Mouse (Mus musculus) ES-Bruce4 (cell line): ENCODE results near the gene Dnlz. TPM values are rescaled to one million over a fixed set of nuclear protein-coding genes. Genes with fewer than 3 reads are reported as not detected.

Experiments used
- H3K27ac ChIP-seq: 2 replicates; pipeline ENCODE4 v1.5.1; 2012; ENCODE audit warnings: low read length, inconsistent platforms; ENCODE audit not compliant: insufficient read depth
- H3K27me3 ChIP-seq: 2 replicates; pipeline ENCODE4 v1.6.1; 2012; ENCODE audit warnings: mild to moderate bottlenecking, low read length, inconsistent platforms; ENCODE audit not compliant: control insufficient read depth, poor library complexity, insufficient read depth, severe bottlenecking
- H3K36me3 ChIP-seq: 2 replicates; pipeline ENCODE4 v1.6.1; 2012; ENCODE audit warnings: inconsistent platforms, mild to moderate bottlenecking, low read length, moderate library complexity; ENCODE audit not compliant: control insufficient read depth, poor library complexity, insufficient read depth, severe bottlenecking
- H3K4me1 ChIP-seq: one replicate; pipeline ENCODE4 v1.8.1; 2011; ENCODE audit warnings: low read length; ENCODE audit not compliant: control insufficient read depth, insufficient read depth
- H3K4me3 ChIP-seq: 2 replicates; pipeline ENCODE4 v1.5.1; 2011; ENCODE audit warnings: low read depth, mild to moderate bottlenecking, low read length
- H3K9ac ChIP-seq: 2 replicates; pipeline ENCODE4 v1.6.1; 2012; ENCODE audit warnings: low read depth, mild to moderate bottlenecking, inconsistent platforms; ENCODE audit not compliant: poor library complexity, severe bottlenecking
- H3K9me3 ChIP-seq: replicated peaks from 2 replicates; pipeline ENCODE4 v1.6.1; 2012; ENCODE audit warnings: mild to moderate bottlenecking, low read length, inconsistent platforms; ENCODE audit not compliant: control insufficient read depth, poor library complexity, insufficient read depth, severe bottlenecking
- CTCF ChIP-seq: IDR thresholded peaks from one replicate; pipeline ENCODE4 v1.8.1; 2011; ENCODE audit warnings: low read depth, low read length
- EP300 ChIP-seq: IDR thresholded peaks from 2 replicates; pipeline ENCODE4 v1.6.1; 2011; ENCODE audit warnings: low read depth, low read length; ENCODE audit not compliant: insufficient read depth
- POLR2A ChIP-seq: IDR thresholded peaks from one replicate; pipeline ENCODE4 v1.8.1; 2011; ENCODE audit warnings: low read length; ENCODE audit not compliant: insufficient read depth
- polyA plus RNA-seq: library from polyadenylated mRNA; stranded (reverse); fragments of >200 nt; gene quantifications from 2 replicates; pipeline ENCODE4 v1.2.4, GENCODE M21; 2011; ENCODE audit warnings: low read depth; ENCODE audit not compliant: missing spikeins, insufficient read depth, insufficient read length

Dnlz gene
- polyA plus RNA-seq, 1 experiment, result 9.8 TPM

DNA sequence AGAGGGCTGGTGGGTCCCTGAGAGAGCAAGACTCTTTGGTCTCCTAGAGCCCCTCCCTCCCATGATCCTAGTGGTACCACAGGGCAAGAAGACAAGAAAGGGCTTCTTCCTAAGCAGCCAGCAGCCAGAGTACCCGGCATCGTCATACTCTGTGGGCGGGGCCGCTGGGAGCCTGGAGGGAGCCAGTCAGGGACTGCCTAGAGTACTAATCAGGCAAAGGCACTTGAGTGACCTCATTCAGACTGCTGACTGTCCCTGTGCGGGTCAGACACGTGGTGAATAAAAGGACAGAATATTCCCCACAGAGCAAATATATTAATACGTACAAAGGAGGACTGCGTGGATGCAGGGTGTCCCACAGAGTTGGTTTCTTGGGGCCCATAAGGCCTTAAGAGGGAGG, 22.5 kb downstream of the Dnlz start:
- no peaks in the 10 kb centered on the region for H3K4me1 ChIP-seq
- H3K36me3 ChIP-seq, result no peaks in the 10 kb centered on the region
- no peak overlapping the region for H3K27ac ChIP-seq
- H3K9me3 ChIP-seq, result no peaks in the 10 kb centered on the region
- no peak overlapping the region for H3K9ac ChIP-seq
- no peaks in the 10 kb centered on the region for H3K27me3 ChIP-seq
- TF ChIP-seq CTCF, result no peak
- TF ChIP-seq POLR2A, result no peak
- no peak for TF ChIP-seq EP300
- no peak overlapping the region for H3K4me3 ChIP-seq

DNA sequence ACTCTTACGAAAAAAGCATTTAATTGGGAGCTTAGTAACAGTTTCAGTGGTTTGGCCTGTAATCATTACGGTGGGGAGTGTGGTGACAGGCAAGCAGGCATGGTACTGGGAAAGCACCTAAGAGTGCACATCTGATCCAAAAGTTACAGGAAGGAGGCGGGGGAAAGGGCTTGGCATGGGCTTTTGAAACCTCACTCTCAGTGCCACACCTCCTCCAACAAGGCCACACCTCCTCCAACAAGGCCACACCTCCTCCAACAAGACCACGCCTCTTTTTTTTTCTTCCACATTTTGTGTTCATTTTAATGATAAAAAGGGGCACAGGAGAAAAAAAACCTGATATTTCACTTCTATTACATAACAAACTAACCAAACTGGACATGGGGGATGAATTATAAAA, 24.1 kb downstream of the Dnlz start:
- TF ChIP-seq POLR2A, result no peak
- TF ChIP-seq CTCF, result no peak
- TF ChIP-seq EP300, result no peak
- Histone ChIP-seq H3K4me3 (no peak overlapping the region), H3K9me3 (no peaks in the 10 kb centered on the region), H3K4me1 (no peaks in the 10 kb centered on the region), H3K36me3 (no peaks in the 10 kb centered on the region), H3K27me3 (no peaks in the 10 kb centered on the region), H3K27ac (no peak overlapping the region), H3K9ac (no peak overlapping the region)

DNA sequence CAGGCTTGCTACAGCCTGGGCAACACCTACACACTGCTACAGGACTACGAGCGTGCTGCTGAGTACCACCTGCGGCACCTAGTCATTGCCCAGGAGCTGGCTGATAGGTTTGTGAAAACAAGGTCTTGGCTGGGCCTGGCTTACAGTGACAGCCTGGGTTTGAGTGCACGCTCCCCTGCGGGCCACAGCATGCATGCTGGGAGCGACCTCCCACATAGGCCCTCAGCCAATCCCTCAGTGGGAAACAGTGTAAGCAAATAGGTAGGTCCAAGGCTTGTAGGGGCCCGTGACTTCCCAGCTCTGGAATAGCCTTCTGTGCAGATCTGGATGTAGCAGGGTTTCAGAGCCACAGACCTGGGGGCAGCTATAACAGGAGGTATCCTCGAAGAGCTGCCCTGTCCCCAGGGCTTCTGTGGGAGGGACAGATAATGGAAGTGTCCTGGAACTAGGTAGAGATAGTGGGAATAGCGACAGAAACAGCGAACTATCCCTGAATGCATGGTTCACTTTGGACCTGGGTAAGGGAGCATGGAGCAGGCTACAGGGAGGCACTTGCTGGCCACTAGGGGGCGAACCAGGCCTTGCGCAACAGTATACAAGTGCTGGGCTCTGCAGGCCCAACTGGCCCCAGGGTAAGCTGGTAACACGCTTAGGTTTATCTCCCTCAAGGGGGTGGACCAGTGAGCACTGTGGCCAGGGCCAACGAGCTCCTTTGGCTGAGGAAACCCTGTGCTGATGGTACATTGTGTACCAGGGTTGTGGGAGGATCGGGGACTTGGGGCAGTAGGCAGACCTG, 26.3 kb downstream of the Dnlz start:
- Histone ChIP-seq H3K4me1 (no peaks in the 10 kb centered on the region), H3K9ac (no peak overlapping the region), H3K4me3 (peak overlapping the region; percentile 22; the same call in 1 of the 2 replicates), H3K9me3 (no peaks in the 10 kb centered on the region), H3K27ac (no peak overlapping the region), H3K36me3 (no peaks in the 10 kb centered on the region), H3K27me3 (no peaks in the 10 kb centered on the region)
- peak; percentile 98 for TF ChIP-seq CTCF
- TF ChIP-seq EP300, result no peak
- TF ChIP-seq POLR2A, result no peak

DNA sequence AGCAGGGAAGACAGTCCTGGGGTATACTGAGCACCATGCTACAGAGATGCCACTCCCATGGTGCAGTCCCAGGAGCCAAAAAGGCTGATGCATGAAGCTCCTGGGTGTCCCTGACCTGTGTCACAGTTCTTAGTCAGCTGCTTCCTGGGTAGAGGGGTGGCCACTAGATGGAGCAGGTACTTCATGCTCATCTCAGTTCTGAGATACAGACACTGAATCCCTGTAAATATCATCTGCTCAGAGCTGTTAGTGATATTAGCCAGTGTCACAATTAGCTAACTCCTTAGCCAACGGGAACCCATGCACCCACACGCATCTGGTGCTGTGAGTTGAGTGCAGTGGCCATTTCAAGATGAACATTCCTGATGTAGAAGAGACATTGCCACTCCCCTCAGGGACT, 27.0 kb downstream of the Dnlz start:
- H3K36me3 ChIP-seq, result no peaks in the 10 kb centered on the region

DNA sequence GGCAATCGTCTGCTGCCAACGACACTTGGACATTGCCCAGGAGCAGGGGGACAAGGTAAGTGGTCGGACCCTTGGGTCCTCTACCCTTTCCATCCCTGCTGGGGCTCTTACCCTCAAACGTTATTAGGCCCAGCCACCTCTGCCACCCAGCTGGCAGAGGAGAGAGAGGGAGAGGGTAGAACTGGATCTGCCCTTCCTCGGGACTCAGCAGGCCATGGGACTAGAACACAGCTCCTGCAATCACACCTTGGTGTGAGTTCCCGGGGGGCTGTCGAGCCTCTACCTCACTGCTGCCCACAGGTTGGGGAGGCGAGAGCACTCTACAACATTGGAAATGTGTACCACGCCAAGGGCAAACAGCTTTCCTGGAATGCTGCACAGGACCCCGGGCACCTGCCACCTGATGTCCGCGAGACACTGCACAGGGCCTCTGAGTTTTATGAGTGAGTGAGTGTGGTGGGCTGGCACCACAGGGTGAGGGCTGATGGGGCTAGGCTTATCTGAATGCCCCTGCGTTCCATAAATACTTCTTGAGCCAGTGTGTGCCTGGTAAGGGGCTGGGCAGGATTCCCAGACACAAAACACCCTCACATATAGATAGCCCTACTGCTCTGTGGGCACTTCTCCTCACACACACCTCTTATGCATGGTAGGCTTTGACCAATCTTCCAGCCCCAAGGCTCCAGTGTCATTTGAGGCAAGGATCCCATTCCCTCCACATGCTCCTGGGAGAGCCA, 28.2 kb downstream of the Dnlz start:
- Histone ChIP-seq H3K36me3 (no peaks in the 10 kb centered on the region), H3K27ac (no peak overlapping the region)
- TF ChIP-seq EP300 (no peak), CTCF (no peak), POLR2A (no peak)

More for the DNA sequence above, 27.0 kb downstream of the Dnlz start:
- no peaks in the 10 kb centered on the region for H3K27me3 ChIP-seq
- TF ChIP-seq POLR2A (no peak), CTCF (peak; percentile 40)
- no peak overlapping the region for H3K9ac ChIP-seq
- no peak overlapping the region for H3K27ac ChIP-seq
- no peaks in the 10 kb centered on the region for H3K4me1 ChIP-seq
- H3K4me3 ChIP-seq, result peak overlapping the region; percentile 22; the same call in 1 of the 2 replicates
- no peaks in the 10 kb centered on the region for H3K9me3 ChIP-seq

More for the DNA sequence above, 28.2 kb downstream of the Dnlz start:
- H3K9ac ChIP-seq, result no peak overlapping the region
- H3K4me3 ChIP-seq, result no peak overlapping the region
- no peaks in the 10 kb centered on the region for H3K27me3 ChIP-seq
- no peaks in the 10 kb centered on the region for H3K4me1 ChIP-seq
- no peaks in the 10 kb centered on the region for H3K9me3 ChIP-seq
